Mouse (Mus musculus): Measurements from ENCODE around the gene Epb41l4b. TPM values are rescaled to one million over a fixed set of nuclear protein-coding genes. Genes with fewer than 3 reads are reported as not detected.

Gene Epb41l4b
- polyA plus RNA-seq, 1 experiment from 2014 or later, result 4.5 TPM

- WGBS, result 89% methylated on average over 3 of the region's 3 CpGs
- Histone ChIP-seq H3K4me2 (no peak overlapping the region), H3K9ac (replicated peaks) (no peak overlapping the region), H3K27ac (replicated peaks) (no peak overlapping the region), H3K4me1 (peaks cover 4% of the 10 kb centered on the region), H3K36me3 (no peaks in the 10 kb centered on the region), H3K27me3 (replicated peaks) (no peaks in the 10 kb centered on the region), H3K9me3 (replicated peaks) (no peaks in the 10 kb centered on the region), H3K4me3 (replicated peaks) (no peak overlapping the region)
- no peak for ATAC-seq (ENCODE audit: low FRiP score)
Observed at GRCm38 (mm10) chr4:56951701-56952100, 191.5 kb downstream of the Epb41l4b start.

- WGBS, result 88% methylated on average over 6 of the region's 6 CpGs
- no peak for ATAC-seq (ENCODE audit: low FRiP score)
- Histone ChIP-seq H3K4me3 (replicated peaks) (no peak overlapping the region), H3K27me3 (replicated peaks) (no peaks in the 10 kb centered on the region), H3K9me3 (replicated peaks) (no peaks in the 10 kb centered on the region), H3K4me1 (peaks cover 24% of the 10 kb centered on the region), H3K27ac (replicated peaks) (no peak overlapping the region), H3K4me2 (no peak overlapping the region), H3K36me3 (no peaks in the 10 kb centered on the region), H3K9ac (replicated peaks) (no peak overlapping the region)
Observed at GRCm38 (mm10) chr4:56949494-56949893, 193.7 kb downstream of the Epb41l4b start.

- H3K9ac ChIP-seq (replicated peaks), result peak within 1 kb of the TSS; percentile 84
- peak within 1 kb of the TSS; percentile 94 for H3K4me3 ChIP-seq (replicated peaks)
- peak within 1 kb of the TSS; percentile 96 for H3K4me2 ChIP-seq
- no peaks in the 10 kb centered on the region for H3K36me3 ChIP-seq
- H3K9me3 ChIP-seq (replicated peaks), result no peaks in the 10 kb centered on the region
- H3K4me1 ChIP-seq, result peaks cover 35% of the 10 kb centered on the region
- ATAC-seq (ENCODE audit: low FRiP score), result peak; percentile 97
- peak within 1 kb of the TSS; percentile 93 for H3K27ac ChIP-seq (replicated peaks)
- H3K27me3 ChIP-seq (replicated peaks), result no peaks in the 10 kb centered on the region
- under 1% methylated on average over 106 of the region's 107 CpGs for WGBS
Observed at GRCm38 (mm10) chr4:56946641-56947640, 196.3 kb downstream of the Epb41l4b start, which contains the start of gene Tmem245. Gene Tmem245 (minus strand): TSS chr4:56947437.

GRCm38 (mm10) chr4:56946180-56946579 lies 197.1 kb downstream of the Epb41l4b start:
- H3K27ac ChIP-seq (replicated peaks), result no peak overlapping the region
- H3K4me2 ChIP-seq, result peak overlapping the region; percentile 96
- ATAC-seq (ENCODE audit: low FRiP score), result no peak
- 3% methylated on average over 14 of the region's 14 CpGs for WGBS
- peak overlapping the region; percentile 84 for H3K9ac ChIP-seq (replicated peaks)
- no peaks in the 10 kb centered on the region for H3K27me3 ChIP-seq (replicated peaks)
- H3K9me3 ChIP-seq (replicated peaks), result no peaks in the 10 kb centered on the region
- H3K36me3 ChIP-seq, result no peaks in the 10 kb centered on the region
- H3K4me3 ChIP-seq (replicated peaks), result peak overlapping the region; percentile 94
- peaks cover 35% of the 10 kb centered on the region for H3K4me1 ChIP-seq

GRCm38 (mm10) chr4:56944286-56944685 lies 199.0 kb downstream of the Epb41l4b start:
- WGBS, result 70% methylated on average over 4 of the region's 4 CpGs
- peaks cover 35% of the 10 kb centered on the region for H3K4me1 ChIP-seq
- H3K9ac ChIP-seq (replicated peaks), result no peak overlapping the region
- no peaks in the 10 kb centered on the region for H3K27me3 ChIP-seq (replicated peaks)
- H3K4me2 ChIP-seq, result no peak overlapping the region
- H3K9me3 ChIP-seq (replicated peaks), result no peaks in the 10 kb centered on the region
- H3K4me3 ChIP-seq (replicated peaks), result no peak overlapping the region
- H3K36me3 ChIP-seq, result no peaks in the 10 kb centered on the region
- H3K27ac ChIP-seq (replicated peaks), result no peak overlapping the region
- no peak for ATAC-seq (ENCODE audit: low FRiP score)

- Histone ChIP-seq H3K4me3 (replicated peaks) (no peak overlapping the region), H3K9me3 (replicated peaks) (no peaks in the 10 kb centered on the region), H3K27me3 (replicated peaks) (no peaks in the 10 kb centered on the region), H3K4me1 (peaks cover 35% of the 10 kb centered on the region), H3K9ac (replicated peaks) (no peak overlapping the region), H3K36me3 (no peaks in the 10 kb centered on the region), H3K27ac (replicated peaks) (no peak overlapping the region), H3K4me2 (no peak overlapping the region)
- 35% methylated on average over 1 of the region's 1 CpGs for WGBS
- no peak for ATAC-seq (ENCODE audit: low FRiP score)
Observed at GRCm38 (mm10) chr4:56943258-56943657, 200.0 kb downstream of the Epb41l4b start.

GRCm38 (mm10) chr4:56942567-56942966 lies 200.7 kb downstream of the Epb41l4b start:
- no peaks in the 10 kb centered on the region for H3K36me3 ChIP-seq
- H3K27me3 ChIP-seq (replicated peaks), result no peaks in the 10 kb centered on the region
- H3K4me1 ChIP-seq, result peaks cover 33% of the 10 kb centered on the region
- H3K9ac ChIP-seq (replicated peaks), result no peak overlapping the region
- ATAC-seq (ENCODE audit: low FRiP score), result no peak
- no peak overlapping the region for H3K4me2 ChIP-seq
- H3K4me3 ChIP-seq (replicated peaks), result no peak overlapping the region
- 88% methylated on average over 1 of the region's 1 CpGs for WGBS
- no peaks in the 10 kb centered on the region for H3K9me3 ChIP-seq (replicated peaks)
- no peak overlapping the region for H3K27ac ChIP-seq (replicated peaks)

Other genes starting within 250 kb of the Epb41l4b start
- gene Tmem245, start 196.0 kb downstream of the Epb41l4b start, polyA plus RNA-seq (2015; fragmentation: Nextera tagmentation; extraction: Ambion mirVana), result 9.9 and 10.8 TPM in 2 replicates
- 21.8 and 26.1 TPM in 2 replicates for gene Frrs1l, start 153.0 kb downstream of the Epb41l4b start, polyA plus RNA-seq (2015; fragmentation: Nextera tagmentation; extraction: Ambion mirVana)
- gene Ptpn3, start 158.4 kb upstream of the Epb41l4b start, polyA plus RNA-seq (2015; fragmentation: Nextera tagmentation; extraction: Ambion mirVana), result 3.9 and 5.0 TPM in 2 replicates